Mouse (Mus musculus) forebrain, embryonic 15.5 days (tissue): Measurements from ENCODE around the gene Col3a1. TPM values are rescaled to one million over a fixed set of nuclear protein-coding genes. Genes with fewer than 3 reads are reported as not detected.

Experiments used
- ATAC-seq: fragments of 200-750 bp; cut with Nextera tagmentation; replicated peaks from 2 replicates; pipeline ENCODE4 v1.8.0; 2017; ENCODE audit warnings: mild to moderate bottlenecking, moderate TSS enrichment, moderate library complexity
- H3K27ac ChIP-seq: fragments of 300-500 bp; sonication (generic); replicated peaks from 2 replicates; pipeline ENCODE4 v1.5.1; 2015; ENCODE audit warnings: mild to moderate bottlenecking, inconsistent platforms
- H3K27me3 ChIP-seq: fragments of 300-500 bp; sonication (generic); 2 replicates; pipeline ENCODE4 v1.6.1; 2015; ENCODE audit warnings: inconsistent platforms
- H3K36me3 ChIP-seq: fragments of 300-500 bp; sonication (generic); 2 replicates; pipeline ENCODE4 v1.6.1; 2015; ENCODE audit warnings: mild to moderate bottlenecking, inconsistent platforms
- H3K4me1 ChIP-seq: fragments of 300-500 bp; sonication (generic); 2 replicates; pipeline ENCODE4 v1.6.1; 2015; ENCODE audit warnings: inconsistent platforms
- H3K4me2 ChIP-seq: fragments of 300-500 bp; sonication (generic); replicated peaks from 2 replicates; pipeline ENCODE4 v1.6.1; 2015; ENCODE audit warnings: mild to moderate bottlenecking, inconsistent platforms
- H3K4me3 ChIP-seq: fragments of 300-500 bp; sonication (generic); 2 replicates; pipeline ENCODE4 v1.5.1; 2015; ENCODE audit warnings: mild to moderate bottlenecking, inconsistent platforms
- H3K9ac ChIP-seq: fragments of 300-500 bp; sonication (generic); replicated peaks from 2 replicates; pipeline ENCODE4 v1.6.1; 2015; ENCODE audit warnings: mild to moderate bottlenecking, inconsistent platforms
- H3K9me3 ChIP-seq: fragments of 300-500 bp; sonication (generic); 2 replicates; pipeline ENCODE4 v1.6.1; 2016; ENCODE audit warnings: inconsistent platforms
- WGBS: fragments of 180-500 bp; shearing (Covaris S2); methylation state at CpG from one replicate; pipeline ENCODE4 v1.1.7; 2015; ENCODE audit warnings: mixed read lengths; 5-methylcytosine and 5-hydroxymethylcytosine counted together
- polyA plus RNA-seq: library from polyadenylated mRNA; unstranded; fragments of >200 nt; fragmentation: Nextera tagmentation; extraction: Ambion mirVana; gene quantifications from 2 replicates; pipeline ENCODE4 v1.2.1, GENCODE M21; 2015

Gene Col3a1
- polyA plus RNA-seq, 1 experiment from 2014 or later: 78.4 TPM

GRCm38 (mm10) chr1:45318241-45318640 lies 6.9 kb downstream of the Col3a1 start:
- no peaks in the 10 kb centered on the region for H3K36me3 ChIP-seq
- 86% methylated on average over 1 of the region's 1 CpGs for WGBS
- no peaks in the 10 kb centered on the region for H3K27me3 ChIP-seq
- no peaks in the 10 kb centered on the region for H3K9me3 ChIP-seq
- ATAC-seq: no peak
- no peak overlapping the region for H3K27ac ChIP-seq
- H3K9ac ChIP-seq: no peak overlapping the region
- H3K4me2 ChIP-seq: no peak overlapping the region
- H3K4me3 ChIP-seq: no peak overlapping the region
- no peaks in the 10 kb centered on the region for H3K4me1 ChIP-seq

GRCm38 (mm10) chr1:45320861-45321260 lies 9.5 kb downstream of the Col3a1 start:
- Histone ChIP-seq H3K27me3 (no peaks in the 10 kb centered on the region), H3K36me3 (no peaks in the 10 kb centered on the region), H3K9ac (no peak overlapping the region), H3K4me3 (no peak overlapping the region), H3K27ac (no peak overlapping the region), H3K4me1 (no peaks in the 10 kb centered on the region), H3K9me3 (no peaks in the 10 kb centered on the region), H3K4me2 (no peak overlapping the region)
- ATAC-seq: no peak

GRCm38 (mm10) chr1:45329149-45329548 lies 17.8 kb downstream of the Col3a1 start:
- no peak for ATAC-seq
- no peak overlapping the region for H3K9ac ChIP-seq
- H3K4me3 ChIP-seq: no peak overlapping the region
- H3K36me3 ChIP-seq: no peaks in the 10 kb centered on the region
- no peaks in the 10 kb centered on the region for H3K9me3 ChIP-seq
- WGBS: 94% methylated on average over 1 of the region's 1 CpGs
- no peak overlapping the region for H3K27ac ChIP-seq
- no peak overlapping the region for H3K4me2 ChIP-seq
- no peaks in the 10 kb centered on the region for H3K27me3 ChIP-seq
- no peaks in the 10 kb centered on the region for H3K4me1 ChIP-seq

GRCm38 (mm10) chr1:45355944-45356343 lies 44.6 kb downstream of the Col3a1 start:
- Histone ChIP-seq H3K27ac (no peak overlapping the region), H3K9ac (no peak overlapping the region), H3K4me3 (no peak overlapping the region), H3K36me3 (no peaks in the 10 kb centered on the region), H3K4me1 (no peaks in the 10 kb centered on the region), H3K4me2 (no peak overlapping the region), H3K27me3 (no peaks in the 10 kb centered on the region), H3K9me3 (no peaks in the 10 kb centered on the region)
- WGBS: 91% methylated on average over 4 of the region's 4 CpGs
- no peak for ATAC-seq

- Histone ChIP-seq H3K27me3 (no peaks in the 10 kb centered on the region), H3K9me3 (no peaks in the 10 kb centered on the region), H3K9ac (no peak overlapping the region), H3K36me3 (no peaks in the 10 kb centered on the region), H3K4me2 (no peak overlapping the region), H3K4me1 (no peaks in the 10 kb centered on the region), H3K27ac (no peak overlapping the region), H3K4me3 (no peak overlapping the region)
- WGBS: 97% methylated on average over 1 of the region's 1 CpGs
- no peak for ATAC-seq
Measured at GRCm38 (mm10) chr1:45358020-45358419, 46.7 kb downstream of the Col3a1 start.

- Histone ChIP-seq H3K4me3 (no peak overlapping the region), H3K27ac (no peak overlapping the region), H3K9ac (no peak overlapping the region), H3K4me2 (no peak overlapping the region), H3K9me3 (no peaks in the 10 kb centered on the region), H3K36me3 (no peaks in the 10 kb centered on the region), H3K27me3 (no peaks in the 10 kb centered on the region), H3K4me1 (no peaks in the 10 kb centered on the region)
- 74% methylated on average over 2 of the region's 2 CpGs for WGBS
- no peak for ATAC-seq
Measured at GRCm38 (mm10) chr1:45359147-45359546, 47.8 kb downstream of the Col3a1 start.

- Histone ChIP-seq H3K27ac (no peak overlapping the region), H3K27me3 (no peaks in the 10 kb centered on the region), H3K36me3 (no peaks in the 10 kb centered on the region), H3K4me2 (no peak overlapping the region), H3K4me1 (no peaks in the 10 kb centered on the region), H3K9me3 (no peaks in the 10 kb centered on the region), H3K4me3 (no peak overlapping the region), H3K9ac (no peak overlapping the region)
- ATAC-seq: no peak
- 72% methylated on average over 2 of the region's 2 CpGs for WGBS
Measured at GRCm38 (mm10) chr1:45359673-45360072, 48.3 kb downstream of the Col3a1 start.

GRCm38 (mm10) chr1:45363274-45363673 lies 51.9 kb downstream of the Col3a1 start:
- WGBS: 98% methylated on average over 2 of the region's 2 CpGs
- H3K9ac ChIP-seq: no peak overlapping the region
- H3K4me1 ChIP-seq: no peaks in the 10 kb centered on the region
- ATAC-seq: no peak
- H3K9me3 ChIP-seq: no peaks in the 10 kb centered on the region
- no peak overlapping the region for H3K4me3 ChIP-seq
- no peak overlapping the region for H3K4me2 ChIP-seq
- no peaks in the 10 kb centered on the region for H3K36me3 ChIP-seq
- H3K27me3 ChIP-seq: no peaks in the 10 kb centered on the region
- H3K27ac ChIP-seq: no peak overlapping the region

- WGBS: 80% methylated on average over 1 of the region's 1 CpGs
- no peak overlapping the region for H3K9ac ChIP-seq
- H3K4me3 ChIP-seq: no peak overlapping the region
- H3K27me3 ChIP-seq: no peaks in the 10 kb centered on the region
- ATAC-seq: no peak
- H3K36me3 ChIP-seq: no peaks in the 10 kb centered on the region
- H3K9me3 ChIP-seq: peaks cover 9% of the 10 kb centered on the region; the same call in 1 of the 2 replicates
- no peak overlapping the region for H3K4me2 ChIP-seq
- H3K27ac ChIP-seq: no peak overlapping the region
- H3K4me1 ChIP-seq: no peaks in the 10 kb centered on the region
Measured at GRCm38 (mm10) chr1:45365427-45365826, 54.1 kb downstream of the Col3a1 start.

GRCm38 (mm10) chr1:45379992-45380690 lies 68.8 kb downstream of the Col3a1 start:
- no peak for ATAC-seq
- Histone ChIP-seq H3K9ac (no peak overlapping the region), H3K27ac (no peak overlapping the region), H3K4me1 (no peaks in the 10 kb centered on the region), H3K4me2 (no peak overlapping the region), H3K4me3 (no peak overlapping the region), H3K36me3 (no peaks in the 10 kb centered on the region), H3K27me3 (no peaks in the 10 kb centered on the region), H3K9me3 (no peaks in the 10 kb centered on the region)
- WGBS: 89% methylated on average over 7 of the region's 7 CpGs

- Histone ChIP-seq H3K4me1 (no peaks in the 10 kb centered on the region), H3K4me3 (no peak overlapping the region), H3K36me3 (no peaks in the 10 kb centered on the region), H3K27ac (no peak overlapping the region), H3K4me2 (no peak overlapping the region), H3K27me3 (no peaks in the 10 kb centered on the region), H3K9ac (no peak overlapping the region), H3K9me3 (no peaks in the 10 kb centered on the region)
- ATAC-seq: no peak
- 94% methylated on average over 2 of the region's 2 CpGs for WGBS
Measured at GRCm38 (mm10) chr1:45381866-45382265, 70.5 kb downstream of the Col3a1 start.
